Mouse (Mus musculus): ENCODE measurements around the gene Whrn. TPM values are rescaled to one million over a fixed set of nuclear protein-coding genes. Genes with fewer than 3 reads are reported as not detected.
A peak's percentile ranks its signal among the peaks of the same experiment; 100 is the strongest.

The Whrn gene
- polyA plus RNA-seq, 1 experiment from 2014 or later = 4.8 TPM

GRCm38 (mm10) chr4:63383474-63383873, 112.3 kb downstream of the Whrn start:
- H3K27ac ChIP-seq (ENCODE audit: low read length) = no peak overlapping the region
- ATAC-seq (ENCODE audit: low FRiP score, low TSS enrichment) = no peak
- H3K27me3 ChIP-seq (ENCODE audit: insufficient read depth, low read length) = no peaks in the 10 kb centered on the region
- H3K4me1 ChIP-seq (ENCODE audit: insufficient read depth, low read length) = no peaks in the 10 kb centered on the region
- peaks cover 60% of the 10 kb centered on the region for H3K36me3 ChIP-seq (ENCODE audit: insufficient read depth, low read length)
- no peaks in the 10 kb centered on the region for H3K9me3 ChIP-seq (ENCODE audit: low read length)
- H3K4me2 ChIP-seq (replicated peaks; ENCODE audit: low read depth, low read length) = no peak overlapping the region
- no peak overlapping the region for H3K9ac ChIP-seq (replicated peaks; ENCODE audit: low read length)
- 70% methylated on average over 12 of the region's 12 CpGs for WGBS
- no peak overlapping the region for H3K4me3 ChIP-seq (ENCODE audit: low read length)

DNA sequence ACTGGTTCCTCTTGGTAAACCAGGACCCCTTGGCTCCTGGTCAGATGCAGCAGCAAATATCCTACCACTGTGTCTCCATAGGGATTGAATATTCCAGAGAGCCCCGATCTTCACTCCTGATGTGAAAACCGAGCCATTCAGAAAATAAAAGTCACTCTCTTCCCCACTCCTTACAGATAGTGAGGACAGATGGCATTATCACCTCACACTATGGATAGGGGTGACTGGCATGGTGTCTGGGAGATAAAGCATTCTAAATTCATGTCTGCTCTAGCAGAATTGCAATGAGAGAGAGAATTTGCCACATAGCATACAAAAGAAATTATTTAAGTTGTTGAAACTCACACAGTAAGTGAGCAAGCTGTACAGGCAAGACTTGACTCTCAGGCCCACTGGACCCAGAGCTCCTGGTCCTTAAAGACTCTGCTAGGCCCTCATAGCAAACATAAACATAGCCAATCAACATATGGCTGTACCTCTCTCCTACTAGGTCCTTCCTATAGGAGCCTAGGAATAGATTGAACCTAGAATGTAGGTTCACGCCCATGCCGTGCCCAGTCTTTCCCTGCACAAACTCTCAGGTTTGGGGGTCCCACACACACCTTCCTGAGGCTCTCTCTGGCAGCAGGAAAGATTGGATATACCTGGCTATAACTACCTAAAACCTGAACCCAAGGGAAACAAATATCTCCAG, 113.0 kb downstream of the Whrn start:
- Histone ChIP-seq H3K9me3 (ENCODE audit: low read length) (no peaks in the 10 kb centered on the region), H3K36me3 (ENCODE audit: insufficient read depth, low read length) (peaks cover 62% of the 10 kb centered on the region), H3K4me3 (ENCODE audit: low read length) (no peak overlapping the region), H3K27ac (ENCODE audit: low read length) (no peak overlapping the region), H3K9ac (replicated peaks; ENCODE audit: low read length) (no peak overlapping the region), H3K4me2 (replicated peaks; ENCODE audit: low read depth, low read length) (no peak overlapping the region), H3K4me1 (ENCODE audit: insufficient read depth, low read length) (no peaks in the 10 kb centered on the region), H3K27me3 (ENCODE audit: insufficient read depth, low read length) (no peaks in the 10 kb centered on the region)
- no peak for ATAC-seq (ENCODE audit: low FRiP score, low TSS enrichment)
- 88% methylated on average over 4 of the region's 4 CpGs for WGBS

DNA sequence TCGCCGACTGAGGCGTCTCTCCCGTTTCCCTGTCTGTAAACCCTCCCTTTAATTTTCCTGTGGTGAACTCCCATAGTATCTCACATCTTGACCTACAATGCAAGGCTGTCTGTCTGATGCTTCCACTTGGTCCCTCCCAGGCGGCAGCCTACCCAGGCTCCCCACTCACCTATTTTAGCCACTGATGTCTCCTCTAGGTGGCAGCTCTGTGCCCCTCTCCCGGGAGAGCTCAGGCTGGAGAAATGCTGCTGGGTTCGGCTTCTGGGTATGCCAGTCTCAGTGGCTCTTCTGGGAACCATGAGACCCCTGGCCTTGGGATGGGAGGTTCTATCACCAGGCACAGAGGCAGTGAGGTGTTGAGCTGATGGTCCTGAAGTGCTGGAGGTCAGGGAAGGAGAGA, 118.3 kb downstream of the Whrn start:
- ATAC-seq (ENCODE audit: low FRiP score, low TSS enrichment) = peak; percentile 3; the same call in 1 of the 2 replicates
- H3K4me2 ChIP-seq (replicated peaks; ENCODE audit: low read depth, low read length) = no peak overlapping the region
- no peak overlapping the region for H3K4me3 ChIP-seq (ENCODE audit: low read length)
- peaks cover 63% of the 10 kb centered on the region for H3K36me3 ChIP-seq (ENCODE audit: insufficient read depth, low read length)
- 69% methylated on average over 7 of the region's 7 CpGs for WGBS
- H3K27ac ChIP-seq (ENCODE audit: low read length) = no peak overlapping the region
- no peak overlapping the region for H3K9ac ChIP-seq (replicated peaks; ENCODE audit: low read length)
- H3K9me3 ChIP-seq (ENCODE audit: low read length) = no peaks in the 10 kb centered on the region
- H3K4me1 ChIP-seq (ENCODE audit: insufficient read depth, low read length) = no peaks in the 10 kb centered on the region
- no peaks in the 10 kb centered on the region for H3K27me3 ChIP-seq (ENCODE audit: insufficient read depth, low read length)

- no peaks in the 10 kb centered on the region for H3K27me3 ChIP-seq (ENCODE audit: insufficient read depth, low read length)
- no peak overlapping the region for H3K4me2 ChIP-seq (replicated peaks; ENCODE audit: low read depth, low read length)
- no peak overlapping the region for H3K27ac ChIP-seq (ENCODE audit: low read length)
- H3K9ac ChIP-seq (replicated peaks; ENCODE audit: low read length) = no peak overlapping the region
- H3K4me3 ChIP-seq (ENCODE audit: low read length) = no peak overlapping the region
- peaks cover 56% of the 10 kb centered on the region for H3K36me3 ChIP-seq (ENCODE audit: insufficient read depth, low read length)
- no peaks in the 10 kb centered on the region for H3K9me3 ChIP-seq (ENCODE audit: low read length)
- 67% methylated on average over 1 of the region's 1 CpGs for WGBS
- H3K4me1 ChIP-seq (ENCODE audit: insufficient read depth, low read length) = no peaks in the 10 kb centered on the region
- no peak for ATAC-seq (ENCODE audit: low FRiP score, low TSS enrichment)
These were observed 120.4 kb downstream of the Whrn start for GRCm38 (mm10) chr4:63375367-63375766.

GRCm38 (mm10) chr4:63374331-63374730, 121.5 kb downstream of the Whrn start:
- 69% methylated on average over 12 of the region's 12 CpGs for WGBS
- Histone ChIP-seq H3K36me3 (ENCODE audit: insufficient read depth, low read length) (peaks cover 57% of the 10 kb centered on the region), H3K9me3 (ENCODE audit: low read length) (no peaks in the 10 kb centered on the region), H3K4me1 (ENCODE audit: insufficient read depth, low read length) (no peaks in the 10 kb centered on the region), H3K4me2 (replicated peaks; ENCODE audit: low read depth, low read length) (no peak overlapping the region), H3K4me3 (ENCODE audit: low read length) (no peak overlapping the region), H3K9ac (replicated peaks; ENCODE audit: low read length) (no peak overlapping the region), H3K27me3 (ENCODE audit: insufficient read depth, low read length) (no peaks in the 10 kb centered on the region), H3K27ac (ENCODE audit: low read length) (no peak overlapping the region)
- no peak for ATAC-seq (ENCODE audit: low FRiP score, low TSS enrichment)

GRCm38 (mm10) chr4:63373404-63373803, 122.4 kb downstream of the Whrn start:
- 92% methylated on average over 8 of the region's 8 CpGs for WGBS
- no peaks in the 10 kb centered on the region for H3K27me3 ChIP-seq (ENCODE audit: insufficient read depth, low read length)

DNA sequence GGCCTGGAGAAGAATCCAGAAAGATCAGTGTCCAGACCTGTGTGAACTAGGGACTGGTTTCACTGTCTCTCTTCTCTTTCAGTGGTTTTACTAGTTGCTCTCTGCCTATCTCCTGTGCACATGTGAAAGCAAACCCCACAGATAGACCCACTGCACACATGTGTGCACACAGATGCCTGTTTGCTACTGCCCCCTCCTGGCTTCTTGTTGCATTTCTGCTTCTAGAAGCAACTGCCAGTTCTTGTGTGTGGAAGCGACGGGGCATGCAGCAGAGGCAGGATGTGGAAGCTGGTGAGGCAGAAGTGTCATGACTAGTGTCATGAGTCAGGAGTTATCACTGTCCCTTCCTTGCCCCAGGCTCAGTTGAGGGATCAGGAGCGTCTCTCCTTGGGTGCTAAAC, 123.9 kb downstream of the Whrn start:
- Histone ChIP-seq H3K4me3 (ENCODE audit: low read length) (no peak overlapping the region), H3K9me3 (ENCODE audit: low read length) (no peaks in the 10 kb centered on the region), H3K27ac (ENCODE audit: low read length) (no peak overlapping the region), H3K9ac (replicated peaks; ENCODE audit: low read length) (no peak overlapping the region), H3K4me2 (replicated peaks; ENCODE audit: low read depth, low read length) (no peak overlapping the region), H3K27me3 (ENCODE audit: insufficient read depth, low read length) (no peaks in the 10 kb centered on the region), H3K36me3 (ENCODE audit: insufficient read depth, low read length) (peaks cover 54% of the 10 kb centered on the region), H3K4me1 (ENCODE audit: insufficient read depth, low read length) (no peaks in the 10 kb centered on the region)
- ATAC-seq (ENCODE audit: low FRiP score, low TSS enrichment) = no peak
- WGBS = 51% methylated on average over 3 of the region's 3 CpGs

More at GRCm38 (mm10) chr4:63373404-63373803, 122.4 kb downstream of the Whrn start:
- H3K4me2 ChIP-seq (replicated peaks; ENCODE audit: low read depth, low read length) = no peak overlapping the region
- no peak overlapping the region for H3K27ac ChIP-seq (ENCODE audit: low read length)
- peaks cover 52% of the 10 kb centered on the region for H3K36me3 ChIP-seq (ENCODE audit: insufficient read depth, low read length)
- H3K4me3 ChIP-seq (ENCODE audit: low read length) = no peak overlapping the region
- ATAC-seq (ENCODE audit: low FRiP score, low TSS enrichment) = no peak
- no peak overlapping the region for H3K9ac ChIP-seq (replicated peaks; ENCODE audit: low read length)
- no peaks in the 10 kb centered on the region for H3K9me3 ChIP-seq (ENCODE audit: low read length)
- no peaks in the 10 kb centered on the region for H3K4me1 ChIP-seq (ENCODE audit: insufficient read depth, low read length)

DNA sequence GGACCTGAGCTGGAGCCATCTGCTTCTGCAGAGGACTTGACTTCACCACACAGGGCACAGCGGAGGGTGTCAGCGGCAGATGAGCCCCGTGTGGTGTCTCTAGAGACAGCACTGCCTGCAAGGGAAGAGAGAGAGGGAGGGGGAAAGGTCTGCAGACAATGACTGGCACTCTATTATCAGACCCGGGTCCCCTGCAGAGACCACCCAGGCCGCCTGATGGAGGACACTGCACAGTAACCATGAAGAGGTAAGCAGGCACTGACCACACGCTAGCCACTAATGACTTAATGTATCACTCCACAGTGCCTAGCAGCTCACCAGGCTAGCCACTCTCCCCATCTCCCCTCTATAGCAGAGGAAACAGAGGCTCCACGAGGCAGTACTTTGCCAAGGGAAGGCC, 124.9 kb downstream of the Whrn start:
- ATAC-seq (ENCODE audit: low FRiP score, low TSS enrichment) = no peak
- H3K9me3 ChIP-seq (ENCODE audit: low read length) = no peaks in the 10 kb centered on the region
- no peaks in the 10 kb centered on the region for H3K27me3 ChIP-seq (ENCODE audit: insufficient read depth, low read length)
- no peak overlapping the region for H3K4me2 ChIP-seq (replicated peaks; ENCODE audit: low read depth, low read length)
- 69% methylated on average over 7 of the region's 7 CpGs for WGBS
- H3K36me3 ChIP-seq (ENCODE audit: insufficient read depth, low read length) = peaks cover 48% of the 10 kb centered on the region
- no peak overlapping the region for H3K9ac ChIP-seq (replicated peaks; ENCODE audit: low read length)
- H3K27ac ChIP-seq (ENCODE audit: low read length) = no peak overlapping the region
- H3K4me1 ChIP-seq (ENCODE audit: insufficient read depth, low read length) = no peaks in the 10 kb centered on the region
- no peak overlapping the region for H3K4me3 ChIP-seq (ENCODE audit: low read length)

GRCm38 (mm10) chr4:63368577-63368976, 127.2 kb downstream of the Whrn start:
- ATAC-seq (ENCODE audit: low FRiP score, low TSS enrichment) = peak; percentile 72
- H3K4me3 ChIP-seq (ENCODE audit: low read length) = no peak overlapping the region
- H3K27me3 ChIP-seq (ENCODE audit: insufficient read depth, low read length) = no peaks in the 10 kb centered on the region
- WGBS = 26% methylated on average over 4 of the region's 4 CpGs
- no peak overlapping the region for H3K27ac ChIP-seq (ENCODE audit: low read length)
- no peaks in the 10 kb centered on the region for H3K9me3 ChIP-seq (ENCODE audit: low read length)
- no peak overlapping the region for H3K9ac ChIP-seq (replicated peaks; ENCODE audit: low read length)
- peaks cover 40% of the 10 kb centered on the region for H3K36me3 ChIP-seq (ENCODE audit: insufficient read depth, low read length)
- no peaks in the 10 kb centered on the region for H3K4me1 ChIP-seq (ENCODE audit: insufficient read depth, low read length)
- no peak overlapping the region for H3K4me2 ChIP-seq (replicated peaks; ENCODE audit: low read depth, low read length)
